Mouse (Mus musculus) small intestine, adult 2 months (tissue): Measurements from ENCODE around the gene Rrp1b.

Source experiments
- CTCF ChIP-seq: fragments of 200-500 bp; IDR thresholded peaks from 2 replicates; pipeline ENCODE4 v1.5.1; 2012; ENCODE audit warnings: low read depth, mild to moderate bottlenecking, control low read depth, inconsistent platforms, low read length, moderate library complexity, mixed read lengths; ENCODE audit not compliant: insufficient replicate concordance, insufficient read length; ENCODE audit errors: extremely low read depth
- POLR2A ChIP-seq: fragments of 200-500 bp; IDR thresholded peaks from 2 replicates; pipeline ENCODE4 v1.6.1; 2012; ENCODE audit warnings: low read depth, mild to moderate bottlenecking, control low read depth, inconsistent platforms, low read length, moderate library complexity

- TF ChIP-seq CTCF (no peak), POLR2A (no peak)
These were observed 1.6 kb upstream of the Rrp1b start for GRCm38 (mm10) chr17:32034322-32034721.
